Mouse (Mus musculus) MEL (cell line): ENCODE results near the gene Olfr1257. TPM values are rescaled to one million over a fixed set of nuclear protein-coding genes. Genes with fewer than 3 reads are reported as not detected.
"Not testable (repeated sequence)": the region's sequence is repeated elsewhere in the genome, so short reads cannot be mapped to it uniquely, and the experiment has no call there.

Experiments used
- DNase-seq: peaks from one replicate; pipeline ENCODE4 v3.0.0; 2011; ENCODE audit warnings: low read depth, low spot score
- H3K27ac ChIP-seq: 2 replicates; pipeline ENCODE4 v1.5.1; 2012; ENCODE audit warnings: low read depth, mild to moderate bottlenecking, control low read depth, low read length, moderate library complexity; ENCODE audit not compliant: control insufficient read depth
- H3K27me3 ChIP-seq, 2 experiments: fragments of 150-350 bp in 1 of 2; sonication (generic) in 1 of 2; 2 replicates each; pipeline ENCODE4 v1.6.1; 2012; ENCODE audit warnings: low read length in 2 of 2, mild to moderate bottlenecking in 2 of 2, improper control_type of control experiment in 1 of 2, moderate library complexity in 1 of 2; ENCODE audit not compliant: insufficient read depth in 2 of 2, control insufficient read depth in 1 of 2
- H3K36me3 ChIP-seq, 2 experiments: 2 replicates each; pipeline ENCODE4 v1.6.1; 2012 to 2014; ENCODE audit warnings: low read length in 2 of 2, improper control_type of control experiment in 1 of 2, inconsistent platforms in 1 of 2, mild to moderate bottlenecking in 1 of 2; ENCODE audit not compliant: insufficient read depth in 2 of 2, control insufficient read depth in 1 of 2
- H3K4me1 ChIP-seq, 2 experiments: fragments of 150-350 bp in 1 of 2; sonication (generic) in 1 of 2; 2 replicates each; pipeline ENCODE4 v1.6.1; 2012; ENCODE audit warnings: low read length in 2 of 2, improper control_type of control experiment in 1 of 2, mild to moderate bottlenecking in 1 of 2; ENCODE audit not compliant: insufficient read depth in 2 of 2, control insufficient read depth in 1 of 2
- H3K4me3 ChIP-seq, 2 experiments: fragments of 150-350 bp in 1 of 2; sonication (generic) in 1 of 2; 2 replicates each; pipeline ENCODE4 v1.5.1; 2012; ENCODE audit warnings: low read depth in 2 of 2, low read length in 2 of 2, mild to moderate bottlenecking in 2 of 2, moderate library complexity in 2 of 2, control low read depth in 1 of 2, improper control_type of control experiment in 1 of 2; ENCODE audit not compliant: control insufficient read depth in 1 of 2, insufficient read depth in 1 of 2
- H3K79me2 ChIP-seq: 2 replicates; pipeline ENCODE4 v1.6.1; 2012; ENCODE audit warnings: mild to moderate bottlenecking, low read length, moderate library complexity; ENCODE audit not compliant: control insufficient read depth, poor library complexity, insufficient read depth
- H3K9ac ChIP-seq: 2 replicates; pipeline ENCODE4 v1.6.1; 2012; ENCODE audit warnings: low read depth, mild to moderate bottlenecking, control low read depth, low read length, moderate library complexity; ENCODE audit not compliant: control insufficient read depth, poor library complexity, severe bottlenecking
- H3K9me3 ChIP-seq: fragments of 150-350 bp; sonication (generic); replicated peaks from 2 replicates; pipeline ENCODE4 v1.6.1; 2012; ENCODE audit warnings: mild to moderate bottlenecking, low read length, improper control_type of control experiment, moderate library complexity; ENCODE audit not compliant: insufficient read depth
- BHLHE40 ChIP-seq: IDR thresholded peaks from 2 replicates; pipeline ENCODE4 v1.6.1; 2012; ENCODE audit warnings: low read depth, mild to moderate bottlenecking, inconsistent platforms, low read length, improper control_type of control experiment, borderline replicate concordance
- CHD1 ChIP-seq: IDR thresholded peaks from 2 replicates; pipeline ENCODE4 v1.6.1; 2012; ENCODE audit warnings: low read depth, mild to moderate bottlenecking, inconsistent platforms, low read length, improper control_type of control experiment
- CTCF ChIP-seq, 3 experiments: IDR thresholded peaks in 2 of 3; conservative IDR thresholded peaks in 1 of 3; 2 replicates each; pipeline ENCODE4 v1.5.1; 2011 to 2012; ENCODE audit warnings: low read length in 3 of 3, low read depth in 2 of 3, mild to moderate bottlenecking in 2 of 3, improper control_type of control experiment in 1 of 3, inconsistent platforms in 1 of 3, mixed read lengths in 1 of 3, moderate library complexity in 1 of 3; ENCODE audit not compliant: control insufficient read depth in 1 of 3, insufficient read depth in 1 of 3, poor library complexity in 1 of 3, severe bottlenecking in 1 of 3
- E2F4 ChIP-seq: IDR thresholded peaks from 2 replicates; pipeline ENCODE4 v1.6.1; 2011; ENCODE audit warnings: low read depth, low read length, improper control_type of control experiment, borderline replicate concordance
- ETS1 ChIP-seq: IDR thresholded peaks from 2 replicates; pipeline ENCODE4 v1.6.1; 2012; ENCODE audit warnings: low read depth, mild to moderate bottlenecking, inconsistent platforms, low read length, improper control_type of control experiment, moderate library complexity
- GABPA ChIP-seq: IDR thresholded peaks from 2 replicates; pipeline ENCODE4 v1.6.1; 2012; ENCODE audit warnings: low read depth, mild to moderate bottlenecking, inconsistent platforms, low read length, improper control_type of control experiment, moderate library complexity
- GATA1 ChIP-seq: IDR thresholded peaks from 2 replicates; pipeline ENCODE4 v1.6.1; 2011; ENCODE audit warnings: low read depth, low read length, improper control_type of control experiment
- HCFC1 ChIP-seq: IDR thresholded peaks from 2 replicates; pipeline ENCODE4 v1.6.1; 2012; ENCODE audit warnings: low read depth, mild to moderate bottlenecking, inconsistent platforms, low read length, improper control_type of control experiment, moderate library complexity
- KAT2A ChIP-seq: conservative IDR thresholded peaks from 2 replicates; pipeline ENCODE4 v1.6.1; 2012; ENCODE audit warnings: low read depth, low read length, improper control_type of control experiment, inconsistent platforms
- MAFK ChIP-seq: IDR thresholded peaks from 2 replicates; pipeline ENCODE4 v1.6.1; 2011; ENCODE audit warnings: low read depth, mild to moderate bottlenecking, low read length, improper control_type of control experiment, borderline replicate concordance
- MAX ChIP-seq: IDR thresholded peaks from 2 replicates; pipeline ENCODE4 v1.6.1; 2011; ENCODE audit warnings: low read length, improper control_type of control experiment
- MXI1 ChIP-seq: IDR thresholded peaks from 2 replicates; pipeline ENCODE4 v1.6.1; 2011; ENCODE audit warnings: mild to moderate bottlenecking, low read depth, low read length, improper control_type of control experiment
- MYC ChIP-seq: IDR thresholded peaks from 2 replicates; pipeline ENCODE4 v1.6.1; 2011; ENCODE audit warnings: low read depth, mild to moderate bottlenecking, low read length, improper control_type of control experiment, moderate library complexity
- NELFE ChIP-seq: IDR thresholded peaks from 2 replicates; pipeline ENCODE4 v1.6.1; 2011; ENCODE audit warnings: low read depth, low read length, improper control_type of control experiment
- NRF1 ChIP-seq: IDR thresholded peaks from 2 replicates; pipeline ENCODE4 v1.6.1; 2014; ENCODE audit warnings: low read depth, mild to moderate bottlenecking, inconsistent platforms, low read length, improper control_type of control experiment, moderate library complexity; ENCODE audit not compliant: poor library complexity, insufficient read depth, severe bottlenecking
- RCOR1 ChIP-seq: IDR thresholded peaks from 2 replicates; pipeline ENCODE4 v1.6.1; 2012; ENCODE audit warnings: low read depth, mild to moderate bottlenecking, inconsistent platforms, low read length, improper control_type of control experiment
- SIN3A ChIP-seq: IDR thresholded peaks from 2 replicates; pipeline ENCODE4 v1.6.1; 2012; ENCODE audit warnings: low read length, improper control_type of control experiment, inconsistent platforms
- SMC3 ChIP-seq: IDR thresholded peaks from 2 replicates; pipeline ENCODE4 v1.6.1; 2011; ENCODE audit warnings: low read depth, low read length, improper control_type of control experiment
- TAL1 ChIP-seq: IDR thresholded peaks from 2 replicates; pipeline ENCODE4 v1.6.1; 2012; ENCODE audit warnings: mild to moderate bottlenecking, inconsistent platforms, low read length, moderate library complexity, mixed read lengths
- TBP ChIP-seq: IDR thresholded peaks from 2 replicates; pipeline ENCODE4 v1.8.0; 2011; ENCODE audit warnings: low read depth, low read length, improper control_type of control experiment
- UBTF ChIP-seq: IDR thresholded peaks from 2 replicates; pipeline ENCODE4 v1.6.1; 2012; ENCODE audit warnings: low read depth, mild to moderate bottlenecking, inconsistent platforms, low read length, improper control_type of control experiment, moderate library complexity, borderline replicate concordance; ENCODE audit not compliant: insufficient read depth
- USF1 ChIP-seq: IDR thresholded peaks from 2 replicates; pipeline ENCODE4 v1.6.1; 2014; ENCODE audit warnings: low read depth, mild to moderate bottlenecking, inconsistent platforms, low read length, improper control_type of control experiment, moderate library complexity
- USF2 ChIP-seq, 2 experiments: IDR thresholded peaks; 2 replicates each; pipeline ENCODE4 v1.6.1; 2011 to 2012; ENCODE audit warnings: improper control_type of control experiment in 2 of 2, low read length in 2 of 2, borderline replicate concordance in 1 of 2, inconsistent platforms in 1 of 2, low read depth in 1 of 2, mild to moderate bottlenecking in 1 of 2; ENCODE audit not compliant: insufficient read depth in 1 of 2
- ZC3H11A ChIP-seq: IDR thresholded peaks from 2 replicates; pipeline ENCODE4 v1.6.1; 2012; ENCODE audit warnings: low read depth, mild to moderate bottlenecking, inconsistent platforms, low read length, improper control_type of control experiment
- ZKSCAN1 ChIP-seq: IDR thresholded peaks from 2 replicates; pipeline ENCODE4 v1.6.1; 2012; ENCODE audit warnings: low read depth, mild to moderate bottlenecking, inconsistent platforms, low read length, improper control_type of control experiment, moderate library complexity
- polyA plus RNA-seq, 2 experiments: library from polyadenylated mRNA; stranded (reverse) in 1 of 2; unstranded in 1 of 2; fragments of >175 nt in 1 of 2; fragments of >200 nt in 1 of 2; gene quantifications; 2 replicates each; pipeline versions ENCODE4 v1.2.1 to v1.2.4; 2012; ENCODE audit warnings: low replicate concordance in 2 of 2, low read depth in 1 of 2; ENCODE audit not compliant: insufficient read length in 2 of 2, insufficient read depth in 1 of 2, missing spikeins in 1 of 2
- total RNA-seq: library from RNA; depleted of rRNA; stranded (reverse); fragments of 300-350 nt; gene quantifications from 2 replicates; pipeline ENCODE4 v1.2.3, GENCODE M21; 2012

Gene Olfr1257
- total and polyA plus RNA-seq, 3 experiments, result not detected

DNA sequence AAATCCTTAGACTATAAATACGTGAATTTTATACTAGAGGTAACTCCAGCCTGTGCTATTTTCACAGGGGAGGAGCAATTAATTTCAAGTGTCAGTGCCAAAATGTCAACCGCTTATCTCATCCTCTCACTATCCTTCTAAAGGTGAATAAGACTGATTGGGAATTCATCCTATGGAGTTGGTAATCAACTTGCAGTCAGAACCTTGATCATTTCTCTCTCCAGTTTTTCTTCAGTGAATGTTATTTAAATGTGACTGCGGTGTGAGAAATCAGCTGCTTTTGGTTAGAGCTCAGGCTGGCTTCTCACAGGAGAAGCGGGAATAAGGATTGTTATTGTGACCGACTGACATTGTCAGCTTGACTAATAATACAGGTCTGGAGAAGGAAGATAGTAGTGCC, 30.1 kb upstream of the Olfr1257 start, which contains the start of gene Olfr48:
TSS of gene Olfr48 (minus strand) at position 101 of the 400 bp plus-strand sequence.
- Histone ChIP-seq H3K4me1 (no peaks in the 10 kb centered on the region), H3K9me3 (no peaks in the 10 kb centered on the region), H3K27me3 (no peaks in the 10 kb centered on the region), H3K4me3 (no peak within 1 kb of the TSS), H3K9ac (no peak within 1 kb of the TSS), H3K36me3 (no peaks in the 10 kb centered on the region), H3K27ac (no peak within 1 kb of the TSS), H3K79me2 (no peaks in the 10 kb centered on the region)
- DNase-seq, result no peak
- TF ChIP-seq NRF1, result no peak
- TF ChIP-seq ETS1, result no peak
- no peak for TF ChIP-seq KAT2A
- TF ChIP-seq ZKSCAN1, result no peak
- no peak for TF ChIP-seq USF2 (IDR thresholded peaks at IDR 0.05; ENCODE audit: borderline replicate concordance in 1 of 2, insufficient read depth in 1 of 2, low read depth in 1 of 2, low read length in 2 of 2)
- TF ChIP-seq SIN3A, result no peak
- TF ChIP-seq USF1, result no peak
- no peak for TF ChIP-seq HCFC1
- no peak for TF ChIP-seq CTCF (IDR thresholded peaks at IDR 0.05 in 2 of 3, conservative IDR thresholded peaks at IDR 0.05 in 1 of 3; ENCODE audit: control insufficient read depth in 1 of 3, insufficient read depth in 1 of 3, low read depth in 2 of 3, low read length in 3 of 3, poor library complexity in 1 of 3, severe bottlenecking in 1 of 3)
- no peak for TF ChIP-seq TBP
- TF ChIP-seq ZC3H11A, result no peak
- no peak for TF ChIP-seq MXI1
- no peak for TF ChIP-seq NELFE
- TF ChIP-seq UBTF, result no peak
- TF ChIP-seq E2F4, result no peak
- TF ChIP-seq RCOR1, result no peak

DNA sequence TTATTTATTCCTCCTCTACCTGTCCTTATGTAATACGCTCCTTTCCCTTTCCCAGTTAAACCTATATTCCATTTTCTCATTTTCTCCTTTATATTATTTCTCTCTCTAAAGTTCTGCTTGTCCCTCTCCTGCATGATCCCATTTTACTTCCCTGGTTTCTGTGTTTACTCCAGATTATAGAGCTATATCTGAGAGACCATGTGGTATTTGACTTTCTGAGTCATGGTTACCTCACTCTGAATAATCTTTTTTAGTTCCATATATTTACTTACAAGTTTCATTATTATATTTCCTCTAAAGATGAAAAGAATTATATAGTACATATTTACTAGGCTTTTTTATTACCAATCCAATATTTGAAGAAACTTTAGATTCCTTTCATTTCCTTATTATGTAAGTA, 29.0 kb upstream of the Olfr1257 start:
- Histone ChIP-seq H3K27me3 (no peaks in the 10 kb centered on the region), H3K36me3 (no peaks in the 10 kb centered on the region), H3K4me1 (no peaks in the 10 kb centered on the region), H3K4me3 (no peak overlapping the region), H3K9me3 (no peaks in the 10 kb centered on the region), H3K27ac (no peak overlapping the region), H3K79me2 (no peaks in the 10 kb centered on the region), H3K9ac (no peak overlapping the region)
- DNase-seq, result no peak
- TF ChIP-seq CHD1, result no peak
- TF ChIP-seq BHLHE40, result no peak
- TF ChIP-seq TAL1, result no peak
- TF ChIP-seq RCOR1, result no peak
- TF ChIP-seq MAFK, result no peak
- TF ChIP-seq USF1, result no peak
- TF ChIP-seq E2F4, result no peak
- TF ChIP-seq SMC3, result no peak
- TF ChIP-seq GABPA, result no peak
- TF ChIP-seq NRF1, result no peak
- no peak for TF ChIP-seq CTCF (IDR thresholded peaks at IDR 0.05 in 2 of 3, conservative IDR thresholded peaks at IDR 0.05 in 1 of 3; ENCODE audit: control insufficient read depth in 1 of 3, insufficient read depth in 1 of 3, low read depth in 2 of 3, low read length in 3 of 3, poor library complexity in 1 of 3, severe bottlenecking in 1 of 3)
- TF ChIP-seq MYC, result no peak
- no peak for TF ChIP-seq MAX
- TF ChIP-seq TBP, result no peak
- no peak for TF ChIP-seq SIN3A
- TF ChIP-seq GATA1, result no peak

DNA sequence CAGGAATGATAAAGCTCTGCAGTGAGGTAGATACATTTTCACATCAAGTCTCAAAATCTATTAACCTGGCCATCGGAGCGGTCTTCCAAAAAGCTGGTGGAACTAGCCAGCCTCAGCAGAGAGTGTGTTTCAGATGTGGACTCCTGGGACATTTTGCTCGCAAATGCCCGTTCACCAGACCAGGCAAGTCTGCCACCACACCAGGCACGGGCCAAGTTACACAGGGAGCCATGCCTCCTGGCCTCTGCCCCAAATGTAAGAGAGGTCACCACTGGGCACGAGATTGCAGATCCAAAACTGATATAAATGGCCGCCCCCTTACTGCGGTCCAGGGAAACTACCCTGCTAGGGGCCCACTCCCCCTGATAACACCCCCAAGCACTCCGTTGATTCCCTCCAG, 34.4 kb downstream of the Olfr1257 start:
- not testable (repeated sequence) for H3K4me3 ChIP-seq, H3K9me3 ChIP-seq, H3K27ac ChIP-seq, H3K27me3 ChIP-seq, H3K4me1 ChIP-seq, H3K9ac ChIP-seq, DNase-seq, H3K79me2 ChIP-seq, H3K36me3 ChIP-seq
